Mouse (Mus musculus): Measurements from ENCODE around the gene Gstm5. TPM values are rescaled to one million over a fixed set of nuclear protein-coding genes. Genes with fewer than 3 reads are reported as not detected.

Gstm5 gene
- polyA plus RNA-seq, 1 experiment: 282 TPM

GRCm38 (mm10) chr3:107929243-107929642 lies 33.6 kb downstream of the Gstm5 start:
- 92% methylated on average over 4 of the region's 4 CpGs for WGBS
- no peak overlapping the region for H3K27ac ChIP-seq (ENCODE audit: insufficient read depth, low read length)
- no peaks in the 10 kb centered on the region for H3K27me3 ChIP-seq (ENCODE audit: control insufficient read depth, insufficient read depth, low read length)
- H3K4me3 ChIP-seq (replicated peaks; ENCODE audit: insufficient read depth, low read depth, low read length): no peak overlapping the region
- DNase-seq: no peak
- TF ChIP-seq CTCF (IDR thresholded peaks at IDR 0.05; ENCODE audit: borderline replicate concordance, insufficient read depth, low read depth, low read length) (no peak), POLR2A (IDR thresholded peaks at IDR 0.05; ENCODE audit: borderline replicate concordance, insufficient read depth, low read length) (no peak)
- H3K4me1 ChIP-seq (ENCODE audit: control insufficient read depth, insufficient read depth, low read length): 0 out of 2 replicates have a peak, but pooled peaks cover 5% of the 10 kb centered on the region

GRCm38 (mm10) chr3:107929731-107930130 lies 34.1 kb downstream of the Gstm5 start:
- 0 out of 2 replicates have a peak, but pooled peaks cover 5% of the 10 kb centered on the region for H3K4me1 ChIP-seq (ENCODE audit: control insufficient read depth, insufficient read depth, low read length)
- no peak overlapping the region for H3K27ac ChIP-seq (ENCODE audit: insufficient read depth, low read length)
- no peak overlapping the region for H3K4me3 ChIP-seq (replicated peaks; ENCODE audit: insufficient read depth, low read depth, low read length)
- 89% methylated on average over 4 of the region's 4 CpGs for WGBS
- H3K27me3 ChIP-seq (ENCODE audit: control insufficient read depth, insufficient read depth, low read length): no peaks in the 10 kb centered on the region
- no peak for TF ChIP-seq CTCF (IDR thresholded peaks at IDR 0.05; ENCODE audit: borderline replicate concordance, insufficient read depth, low read depth, low read length)
- TF ChIP-seq POLR2A (IDR thresholded peaks at IDR 0.05; ENCODE audit: borderline replicate concordance, insufficient read depth, low read length): no peak
- no peak for DNase-seq

- Histone ChIP-seq H3K4me1 (ENCODE audit: control insufficient read depth, insufficient read depth, low read length) (0 out of 2 replicates have a peak, but pooled peaks cover 5% of the 10 kb centered on the region), H3K27ac (ENCODE audit: insufficient read depth, low read length) (peak overlapping the region; percentile 8; the same call in 1 of the 2 replicates), H3K27me3 (ENCODE audit: control insufficient read depth, insufficient read depth, low read length) (no peaks in the 10 kb centered on the region), H3K4me3 (replicated peaks; ENCODE audit: insufficient read depth, low read depth, low read length) (peak overlapping the region; percentile 48)
- WGBS: 45% methylated on average over 2 of the region's 2 CpGs
- no peak for TF ChIP-seq POLR2A (IDR thresholded peaks at IDR 0.05; ENCODE audit: borderline replicate concordance, insufficient read depth, low read length)
- no peak for TF ChIP-seq CTCF (IDR thresholded peaks at IDR 0.05; ENCODE audit: borderline replicate concordance, insufficient read depth, low read depth, low read length)
- DNase-seq: no peak
Measured at GRCm38 (mm10) chr3:107931134-107931533, 35.5 kb downstream of the Gstm5 start.

- Histone ChIP-seq H3K27me3 (ENCODE audit: control insufficient read depth, insufficient read depth, low read length) (no peaks in the 10 kb centered on the region), H3K27ac (ENCODE audit: insufficient read depth, low read length) (peak within 1 kb of the TSS; percentile 8; the same call in 1 of the 2 replicates), H3K4me3 (replicated peaks; ENCODE audit: insufficient read depth, low read depth, low read length) (peak within 1 kb of the TSS; percentile 48), H3K4me1 (ENCODE audit: control insufficient read depth, insufficient read depth, low read length) (0 out of 2 replicates have a peak, but pooled peaks cover 5% of the 10 kb centered on the region)
- peak; percentile 90 to 94 for DNase-seq
- WGBS: 7% methylated on average over 10 of the region's 10 CpGs
- TF ChIP-seq POLR2A (IDR thresholded peaks at IDR 0.05; ENCODE audit: borderline replicate concordance, insufficient read depth, low read length) (no peak), CTCF (IDR thresholded peaks at IDR 0.05; ENCODE audit: borderline replicate concordance, insufficient read depth, low read depth, low read length) (peak; percentile 5; the same call in 1 of the 2 replicates)
Measured at GRCm38 (mm10) chr3:107931670-107932069, 36.0 kb downstream of the Gstm5 start, which contains the start of gene Gstm7. Gene Gstm7, minus strand, starts transcription at chr3:107931817.

GRCm38 (mm10) chr3:107932128-107932527 lies 36.5 kb downstream of the Gstm5 start:
- TF ChIP-seq CTCF (IDR thresholded peaks at IDR 0.05; ENCODE audit: borderline replicate concordance, insufficient read depth, low read depth, low read length) (no peak), POLR2A (IDR thresholded peaks at IDR 0.05; ENCODE audit: borderline replicate concordance, insufficient read depth, low read length) (no peak)
- Histone ChIP-seq H3K27me3 (ENCODE audit: control insufficient read depth, insufficient read depth, low read length) (no peaks in the 10 kb centered on the region), H3K27ac (ENCODE audit: insufficient read depth, low read length) (no peak overlapping the region), H3K4me3 (replicated peaks; ENCODE audit: insufficient read depth, low read depth, low read length) (no peak overlapping the region), H3K4me1 (ENCODE audit: control insufficient read depth, insufficient read depth, low read length) (0 out of 2 replicates have a peak, but pooled peaks cover 5% of the 10 kb centered on the region)
- DNase-seq: no peak
- 66% methylated on average over 6 of the region's 6 CpGs for WGBS

GRCm38 (mm10) chr3:107935268-107935667 lies 39.6 kb downstream of the Gstm5 start:
- WGBS: 94% methylated on average over 3 of the region's 3 CpGs
- Histone ChIP-seq H3K27me3 (ENCODE audit: control insufficient read depth, insufficient read depth, low read length) (no peaks in the 10 kb centered on the region), H3K4me3 (replicated peaks; ENCODE audit: insufficient read depth, low read depth, low read length) (no peak overlapping the region), H3K4me1 (ENCODE audit: control insufficient read depth, insufficient read depth, low read length) (0 out of 2 replicates have a peak, but pooled peaks cover 2% of the 10 kb centered on the region), H3K27ac (ENCODE audit: insufficient read depth, low read length) (no peak overlapping the region)
- TF ChIP-seq CTCF (IDR thresholded peaks at IDR 0.05; ENCODE audit: borderline replicate concordance, insufficient read depth, low read depth, low read length) (no peak), POLR2A (IDR thresholded peaks at IDR 0.05; ENCODE audit: borderline replicate concordance, insufficient read depth, low read length) (no peak)
- no peak for DNase-seq

- no peaks in the 10 kb centered on the region for H3K27me3 ChIP-seq (ENCODE audit: control insufficient read depth, insufficient read depth, low read length)
- DNase-seq: no peak
- 70% methylated on average over 3 of the region's 3 CpGs for WGBS
- H3K4me3 ChIP-seq (replicated peaks; ENCODE audit: insufficient read depth, low read depth, low read length): no peak overlapping the region
- no peak overlapping the region for H3K27ac ChIP-seq (ENCODE audit: insufficient read depth, low read length)
- peaks cover 2% of the 10 kb centered on the region; the same call in 1 of the 2 replicates for H3K4me1 ChIP-seq (ENCODE audit: control insufficient read depth, insufficient read depth, low read length)
- TF ChIP-seq POLR2A (IDR thresholded peaks at IDR 0.05; ENCODE audit: borderline replicate concordance, insufficient read depth, low read length) (no peak), CTCF (IDR thresholded peaks at IDR 0.05; ENCODE audit: borderline replicate concordance, insufficient read depth, low read depth, low read length) (no peak)
Measured at GRCm38 (mm10) chr3:107935888-107936287, 40.3 kb downstream of the Gstm5 start.

- DNase-seq: peak; percentile 29 to 52
- Histone ChIP-seq H3K27ac (ENCODE audit: insufficient read depth, low read length) (no peak overlapping the region), H3K27me3 (ENCODE audit: control insufficient read depth, insufficient read depth, low read length) (no peaks in the 10 kb centered on the region), H3K4me1 (ENCODE audit: control insufficient read depth, insufficient read depth, low read length) (no peaks in the 10 kb centered on the region; the same call in 1 of the 2 replicates), H3K4me3 (replicated peaks; ENCODE audit: insufficient read depth, low read depth, low read length) (no peak overlapping the region)
- TF ChIP-seq CTCF (IDR thresholded peaks at IDR 0.05; ENCODE audit: borderline replicate concordance, insufficient read depth, low read depth, low read length) (peak; percentile 64; the same call in 1 of the 2 replicates), POLR2A (IDR thresholded peaks at IDR 0.05; ENCODE audit: borderline replicate concordance, insufficient read depth, low read length) (no peak)
- 61% methylated on average over 3 of the region's 3 CpGs for WGBS
Measured at GRCm38 (mm10) chr3:107939403-107939802, 43.8 kb downstream of the Gstm5 start.
